Mouse (Mus musculus): ENCODE results near the gene Inpp5a. TPM values are rescaled to one million over a fixed set of nuclear protein-coding genes. Genes with fewer than 3 reads are reported as not detected.

The Inpp5a gene
- polyA plus RNA-seq, 1 experiment from 2014 or later: 96.3 TPM

- H3K9ac ChIP-seq: no peak overlapping the region
- H3K4me1 ChIP-seq (replicated peaks): peaks cover 19% of the 10 kb centered on the region
- no peak overlapping the region for H3K4me2 ChIP-seq
- H3K36me3 ChIP-seq: peaks cover 50% of the 10 kb centered on the region
- no peaks in the 10 kb centered on the region for H3K27me3 ChIP-seq (replicated peaks)
- 72% methylated on average over 13 of the region's 13 CpGs for WGBS
- no peaks in the 10 kb centered on the region for H3K9me3 ChIP-seq (replicated peaks)
- no peak overlapping the region for H3K4me3 ChIP-seq
- ATAC-seq (ENCODE audit: insufficient number of reproducible peaks, low FRiP score): peak; percentile 60; the same call in 1 of the 2 replicates
- H3K27ac ChIP-seq (ENCODE audit: poor library complexity, severe bottlenecking): peak overlapping the region; percentile 55
These were observed 127.2 kb downstream of the Inpp5a start for GRCm38 (mm10) chr7:139515959-139516660.

GRCm38 (mm10) chr7:139516661-139517016, 127.7 kb downstream of the Inpp5a start:
- Histone ChIP-seq H3K9ac (no peak overlapping the region), H3K9me3 (replicated peaks) (no peaks in the 10 kb centered on the region), H3K4me2 (no peak overlapping the region), H3K27ac (ENCODE audit: poor library complexity, severe bottlenecking) (peak overlapping the region; percentile 55), H3K4me3 (no peak overlapping the region), H3K27me3 (replicated peaks) (no peaks in the 10 kb centered on the region), H3K36me3 (peaks cover 49% of the 10 kb centered on the region), H3K4me1 (replicated peaks) (peaks cover 19% of the 10 kb centered on the region)
- peak; percentile 38; the same call in 1 of the 2 replicates for ATAC-seq (ENCODE audit: insufficient number of reproducible peaks, low FRiP score)
- 71% methylated on average over 5 of the region's 5 CpGs for WGBS

GRCm38 (mm10) chr7:139518352-139518751, 129.4 kb downstream of the Inpp5a start:
- no peak for ATAC-seq (ENCODE audit: insufficient number of reproducible peaks, low FRiP score)
- no peaks in the 10 kb centered on the region for H3K27me3 ChIP-seq (replicated peaks)
- peaks cover 19% of the 10 kb centered on the region for H3K4me1 ChIP-seq (replicated peaks)
- H3K4me3 ChIP-seq: no peak overlapping the region
- no peak overlapping the region for H3K27ac ChIP-seq (ENCODE audit: poor library complexity, severe bottlenecking)
- H3K9me3 ChIP-seq (replicated peaks): no peaks in the 10 kb centered on the region
- WGBS: 73% methylated on average over 3 of the region's 3 CpGs
- no peak overlapping the region for H3K9ac ChIP-seq
- peaks cover 47% of the 10 kb centered on the region for H3K36me3 ChIP-seq
- no peak overlapping the region for H3K4me2 ChIP-seq

GRCm38 (mm10) chr7:139528309-139529076, 139.6 kb downstream of the Inpp5a start:
- Histone ChIP-seq H3K27ac (ENCODE audit: poor library complexity, severe bottlenecking) (no peak overlapping the region), H3K36me3 (peaks cover 80% of the 10 kb centered on the region), H3K27me3 (replicated peaks) (no peaks in the 10 kb centered on the region), H3K4me2 (no peak overlapping the region), H3K9me3 (replicated peaks) (no peaks in the 10 kb centered on the region), H3K9ac (no peak overlapping the region), H3K4me1 (replicated peaks) (no peaks in the 10 kb centered on the region), H3K4me3 (no peak overlapping the region)
- ATAC-seq (ENCODE audit: insufficient number of reproducible peaks, low FRiP score): no peak
- WGBS: 45% methylated on average over 15 of the region's 15 CpGs

- no peaks in the 10 kb centered on the region for H3K9me3 ChIP-seq (replicated peaks)
- no peak overlapping the region for H3K4me2 ChIP-seq
- no peaks in the 10 kb centered on the region for H3K27me3 ChIP-seq (replicated peaks)
- H3K36me3 ChIP-seq: peaks cover 78% of the 10 kb centered on the region
- H3K4me3 ChIP-seq: no peak overlapping the region
- no peak overlapping the region for H3K9ac ChIP-seq
- H3K4me1 ChIP-seq (replicated peaks): no peaks in the 10 kb centered on the region
- no peak for ATAC-seq (ENCODE audit: insufficient number of reproducible peaks, low FRiP score)
- H3K27ac ChIP-seq (ENCODE audit: poor library complexity, severe bottlenecking): no peak overlapping the region
These were observed 140.3 kb downstream of the Inpp5a start for GRCm38 (mm10) chr7:139529208-139529607.

- ATAC-seq (ENCODE audit: insufficient number of reproducible peaks, low FRiP score): no peak
These were observed 141.9 kb downstream of the Inpp5a start for GRCm38 (mm10) chr7:139530591-139531427.

GRCm38 (mm10) chr7:139531428-139531801, 142.5 kb downstream of the Inpp5a start:
- no peak overlapping the region for H3K27ac ChIP-seq (ENCODE audit: poor library complexity, severe bottlenecking)
- WGBS: 79% methylated on average over 4 of the region's 4 CpGs
- no peak overlapping the region for H3K9ac ChIP-seq
- no peaks in the 10 kb centered on the region for H3K27me3 ChIP-seq (replicated peaks)
- no peaks in the 10 kb centered on the region for H3K9me3 ChIP-seq (replicated peaks)
- H3K4me2 ChIP-seq: no peak overlapping the region
- H3K4me1 ChIP-seq (replicated peaks): no peaks in the 10 kb centered on the region
- H3K4me3 ChIP-seq: no peak overlapping the region
- ATAC-seq (ENCODE audit: insufficient number of reproducible peaks, low FRiP score): no peak
- H3K36me3 ChIP-seq: peaks cover 76% of the 10 kb centered on the region

More at GRCm38 (mm10) chr7:139530591-139531427, 141.9 kb downstream of the Inpp5a start:
- no peaks in the 10 kb centered on the region for H3K27me3 ChIP-seq (replicated peaks)
- H3K4me2 ChIP-seq: no peak overlapping the region
- no peaks in the 10 kb centered on the region for H3K9me3 ChIP-seq (replicated peaks)
- no peak overlapping the region for H3K9ac ChIP-seq
- no peaks in the 10 kb centered on the region for H3K4me1 ChIP-seq (replicated peaks)
- no peak overlapping the region for H3K27ac ChIP-seq (ENCODE audit: poor library complexity, severe bottlenecking)
- no peak overlapping the region for H3K4me3 ChIP-seq
- peaks cover 76% of the 10 kb centered on the region for H3K36me3 ChIP-seq
- WGBS: 84% methylated on average over 16 of the region's 16 CpGs

- WGBS: 81% methylated on average over 5 of the region's 5 CpGs
- Histone ChIP-seq H3K9ac (no peak overlapping the region), H3K27me3 (replicated peaks) (no peaks in the 10 kb centered on the region), H3K4me1 (replicated peaks) (no peaks in the 10 kb centered on the region), H3K9me3 (replicated peaks) (no peaks in the 10 kb centered on the region), H3K4me2 (no peak overlapping the region), H3K4me3 (no peak overlapping the region), H3K27ac (ENCODE audit: poor library complexity, severe bottlenecking) (no peak overlapping the region), H3K36me3 (peaks cover 74% of the 10 kb centered on the region)
- ATAC-seq (ENCODE audit: insufficient number of reproducible peaks, low FRiP score): no peak
These were observed 147.4 kb downstream of the Inpp5a start for GRCm38 (mm10) chr7:139536331-139536730.

- Histone ChIP-seq H3K36me3 (peaks cover 77% of the 10 kb centered on the region), H3K4me1 (replicated peaks) (no peaks in the 10 kb centered on the region), H3K9me3 (replicated peaks) (no peaks in the 10 kb centered on the region), H3K4me2 (no peak overlapping the region), H3K27ac (ENCODE audit: poor library complexity, severe bottlenecking) (no peak overlapping the region), H3K4me3 (no peak overlapping the region), H3K9ac (no peak overlapping the region), H3K27me3 (replicated peaks) (no peaks in the 10 kb centered on the region)
- no peak for ATAC-seq (ENCODE audit: insufficient number of reproducible peaks, low FRiP score)
- WGBS: 90% methylated on average over 2 of the region's 2 CpGs
These were observed 147.9 kb downstream of the Inpp5a start for GRCm38 (mm10) chr7:139536831-139537230.

GRCm38 (mm10) chr7:139537831-139538230, 148.9 kb downstream of the Inpp5a start:
- WGBS: 83% methylated on average over 9 of the region's 9 CpGs

GRCm38 (mm10) chr7:139538541-139538940, 149.6 kb downstream of the Inpp5a start:
- Histone ChIP-seq H3K4me1 (replicated peaks) (no peaks in the 10 kb centered on the region), H3K9me3 (replicated peaks) (no peaks in the 10 kb centered on the region), H3K36me3 (peaks cover 80% of the 10 kb centered on the region), H3K4me3 (no peak overlapping the region), H3K9ac (no peak overlapping the region), H3K27ac (ENCODE audit: poor library complexity, severe bottlenecking) (no peak overlapping the region), H3K4me2 (no peak overlapping the region), H3K27me3 (replicated peaks) (no peaks in the 10 kb centered on the region)
- no peak for ATAC-seq (ENCODE audit: insufficient number of reproducible peaks, low FRiP score)
- WGBS: 73% methylated on average over 2 of the region's 2 CpGs

More at GRCm38 (mm10) chr7:139537831-139538230, 148.9 kb downstream of the Inpp5a start:
- no peak overlapping the region for H3K4me2 ChIP-seq
- H3K4me3 ChIP-seq: no peak overlapping the region
- no peak overlapping the region for H3K27ac ChIP-seq (ENCODE audit: poor library complexity, severe bottlenecking)
- H3K9me3 ChIP-seq (replicated peaks): no peaks in the 10 kb centered on the region
- no peaks in the 10 kb centered on the region for H3K27me3 ChIP-seq (replicated peaks)
- no peak for ATAC-seq (ENCODE audit: insufficient number of reproducible peaks, low FRiP score)
- H3K4me1 ChIP-seq (replicated peaks): no peaks in the 10 kb centered on the region
- H3K36me3 ChIP-seq: peaks cover 75% of the 10 kb centered on the region
- H3K9ac ChIP-seq: no peak overlapping the region
